Mouse (Mus musculus) spleen, adult 18-20 months (tissue): ENCODE measurements at regions not wholly inside any gene's neighbourhood (a gene's known extent, or its start where the extent isn't known, plus 50 kb on each side); places are given as distances from the start of the nearest gene placed in this dataset.

ENCODE experiments used
- DNase-seq, 2 experiments: peaks; one replicate each; pipeline ENCODE4 v3.0.0; 2022; ENCODE audit warnings: mixed read lengths in 2 of 2

DNA sequence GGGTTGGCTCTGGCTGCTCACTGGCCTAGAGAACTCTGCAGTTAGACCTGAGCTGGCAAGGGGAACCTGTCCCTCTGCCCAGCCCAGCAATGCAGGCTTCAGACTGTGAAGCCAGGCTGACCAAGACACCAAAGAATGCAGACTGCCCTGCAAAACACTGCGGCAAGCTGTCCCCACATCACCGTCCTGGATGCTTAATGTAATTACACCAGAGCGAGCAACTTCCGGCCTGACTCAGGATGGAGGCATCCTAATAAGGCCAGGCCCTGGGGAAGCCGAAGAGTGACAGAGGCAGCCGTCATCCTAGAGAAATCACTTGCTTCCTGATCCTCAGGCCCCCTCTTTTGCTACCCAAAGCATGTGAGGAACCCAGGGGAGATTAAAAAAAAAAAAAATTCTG is 230.7 kb downstream of the Bcor start:
- no peak for DNase-seq

DNA sequence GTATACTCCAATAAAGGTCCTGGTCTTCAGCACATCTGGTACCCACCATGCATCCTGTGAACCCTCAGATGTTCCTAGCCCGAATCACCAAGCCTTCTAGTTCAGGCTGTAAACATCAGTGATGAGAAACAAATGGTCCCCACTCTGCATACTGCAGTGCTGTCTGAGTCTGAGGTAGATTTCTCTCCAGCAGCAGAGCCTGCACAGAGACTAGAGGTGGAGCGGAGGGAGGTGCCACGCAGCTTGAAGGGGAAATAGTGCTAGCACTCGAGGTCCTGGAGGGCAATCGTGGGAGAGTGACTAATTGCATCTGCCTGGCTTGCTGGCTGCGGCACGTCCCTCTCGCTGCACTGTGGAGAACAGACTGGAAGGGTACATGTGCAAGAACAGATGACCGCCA is 228.7 kb downstream of the Bcor start:
- no peak for DNase-seq

GRCm38 (mm10) chrX:11935337-11935736 is 224.8 kb downstream of the Bcor start:
- no peak for DNase-seq

GRCm38 (mm10) chrX:11940246-11940645 is 219.9 kb downstream of the Bcor start:
- DNase-seq: no peak

GRCm38 (mm10) chrX:11943367-11943766 is 216.8 kb downstream of the Bcor start:
- no peak for DNase-seq

- no peak for DNase-seq
Observed at GRCm38 (mm10) chrX:11944574-11944973, 215.6 kb downstream of the Bcor start.

GRCm38 (mm10) chrX:11945280-11945679 is 214.9 kb downstream of the Bcor start:
- no peak for DNase-seq

- DNase-seq: no peak
Observed at GRCm38 (mm10) chrX:11952193-11952592, 208.0 kb downstream of the Bcor start.

DNA sequence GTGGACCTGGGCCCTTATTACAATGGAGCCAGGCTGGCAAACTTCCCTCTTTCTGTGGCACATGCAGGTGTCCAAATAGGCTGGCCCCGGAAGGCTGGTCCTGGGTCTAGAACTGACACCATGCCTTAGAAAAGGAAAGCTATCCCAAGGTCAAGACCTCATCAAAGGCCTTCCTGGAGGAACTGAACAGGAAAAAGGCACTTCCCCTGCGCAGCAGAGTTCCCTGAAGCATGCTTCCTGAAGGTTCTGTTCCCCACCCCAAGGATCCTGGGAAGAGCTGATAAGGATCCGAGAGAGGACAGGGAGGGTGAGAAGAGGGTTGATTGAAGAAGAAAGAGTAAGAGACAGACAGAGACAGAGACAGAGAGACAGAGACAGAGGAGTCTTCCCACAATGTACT is 204.0 kb downstream of the Bcor start:
- DNase-seq: no peak

GRCm38 (mm10) chrX:11957011-11957410 is 203.1 kb downstream of the Bcor start:
- no peak for DNase-seq

GRCm38 (mm10) chrX:11959871-11960552 is 200.1 kb downstream of the Bcor start:
- DNase-seq: no peak

DNA sequence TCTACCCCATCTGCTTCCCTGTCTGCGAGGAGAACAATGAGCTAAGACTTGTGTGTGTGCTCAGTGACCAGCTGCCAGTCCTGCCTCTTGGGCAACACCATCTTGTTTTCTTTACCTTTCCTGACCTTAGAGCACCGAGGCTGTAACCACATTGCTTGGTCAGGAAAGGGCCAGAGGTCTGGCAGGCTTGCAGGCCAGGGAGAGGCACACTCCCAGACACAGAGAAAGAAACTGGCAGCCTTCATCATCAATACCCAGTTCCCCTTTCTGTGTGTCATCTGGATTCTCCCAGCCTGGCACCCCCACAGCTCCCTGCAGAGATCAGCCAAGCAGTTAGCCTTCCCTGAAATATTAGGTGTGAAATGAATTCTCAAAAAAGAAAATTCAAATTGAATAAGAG is 198.8 kb downstream of the Bcor start:
- no peak for DNase-seq

GRCm38 (mm10) chrX:11964428-11964827 is 195.7 kb downstream of the Bcor start:
- DNase-seq: no peak

GRCm38 (mm10) chrX:11978679-11979078 is 181.5 kb downstream of the Bcor start:
- no peak for DNase-seq

GRCm38 (mm10) chrX:11983276-11983675 is 176.9 kb downstream of the Bcor start:
- no peak for DNase-seq
